Mouse (Mus musculus): ENCODE results near the gene Calcoco1. TPM values are rescaled to one million over a fixed set of nuclear protein-coding genes. Genes with fewer than 3 reads are reported as not detected.
A peak's percentile ranks its signal among the peaks of the same experiment; 100 is the strongest.
"Not testable (repeated sequence)": the region's sequence is repeated elsewhere in the genome, so short reads cannot be mapped to it uniquely, and the experiment has no call there.

The Calcoco1 gene
- polyA plus RNA-seq, 3 experiments from 2014 or later, result 22.0 to 43.9 (median 37.8) TPM

- no peak for ATAC-seq
Observed at GRCm38 (mm10) chr15:102685791-102686190, 36.2 kb downstream of the Calcoco1 start.

GRCm38 (mm10) chr15:102683670-102684069 is 38.3 kb downstream of the Calcoco1 start:
- ATAC-seq, result no peak

GRCm38 (mm10) chr15:102676345-102676744 is 45.6 kb downstream of the Calcoco1 start:
- no peak for ATAC-seq

GRCm38 (mm10) chr15:102673548-102673947 is 48.4 kb downstream of the Calcoco1 start:
- no peak for ATAC-seq

- ATAC-seq, result no peak
Observed at GRCm38 (mm10) chr15:102672215-102673071, 49.5 kb downstream of the Calcoco1 start, which contains the start of gene Atp5g2. Atp5g2 (minus strand) TSS chr15:102672352.

- ATAC-seq, result no peak
Observed at GRCm38 (mm10) chr15:102671721-102672214, 50.2 kb downstream of the Calcoco1 start.

- ATAC-seq, result peak; percentile 93
Observed at GRCm38 (mm10) chr15:102670767-102671575, 51.0 kb downstream of the Calcoco1 start.

- ATAC-seq, result no peak
Observed at GRCm38 (mm10) chr15:102670281-102670680, 51.7 kb downstream of the Calcoco1 start.

- ATAC-seq, result no peak
Observed at GRCm38 (mm10) chr15:102669571-102669970, 52.4 kb downstream of the Calcoco1 start.

GRCm38 (mm10) chr15:102665494-102665893 is 56.5 kb downstream of the Calcoco1 start:
- peak; percentile 69 for ATAC-seq

GRCm38 (mm10) chr15:102663825-102664224 is 58.2 kb downstream of the Calcoco1 start:
- no peak for ATAC-seq

GRCm38 (mm10) chr15:102662601-102663000 is 59.4 kb downstream of the Calcoco1 start:
- ATAC-seq, result not testable (repeated sequence)

GRCm38 (mm10) chr15:102657926-102658381 is 64.0 kb downstream of the Calcoco1 start:
- ATAC-seq, result no peak

Other genes starting within 250 kb of the Calcoco1 start
- not detected for gene Gm10337, start 218.5 kb downstream of the Calcoco1 start, polyA plus RNA-seq (2017; shearing (Covaris generic))
- 1 to 10 TPM; 6.6 to 10.0 (median 7.5) TPM for gene Map3k12, start 205.1 kb downstream of the Calcoco1 start, polyA plus RNA-seq (2017; shearing (Covaris generic))
- gene Tarbp2, start 204.0 kb downstream of the Calcoco1 start, polyA plus RNA-seq (2017; shearing (Covaris generic)), result 10 to 100 TPM; 22.8 to 34.5 (median 27.5) TPM
- gene Npff, start 197.2 kb downstream of the Calcoco1 start, polyA plus RNA-seq (2017; shearing (Covaris generic)), result 1 to 10 TPM; 1.1 to 6.1 (median 3.2) TPM
- under 1 TPM in 1 of 3 experiments, not detected in 2; 0.85 TPM for gene Gm28047, start 97.1 kb downstream of the Calcoco1 start, polyA plus RNA-seq (2017; shearing (Covaris generic))
- 10 to 100 TPM; 20.8 to 59.2 (median 45.1) TPM for gene Atf7, start 96.7 kb downstream of the Calcoco1 start, polyA plus RNA-seq (2017; shearing (Covaris generic))
- gene Atp5g2, start 49.8 kb downstream of the Calcoco1 start, polyA plus RNA-seq (2017; shearing (Covaris generic)), result 10 to 100 TPM; 32.4 to 64.3 (median 37.5) TPM
- not detected for gene Hoxc13, start 198.9 kb upstream of the Calcoco1 start, polyA plus RNA-seq (2017; shearing (Covaris generic))
- gene Hoxc12, start 214.6 kb upstream of the Calcoco1 start, polyA plus RNA-seq (2017; shearing (Covaris generic)), result not detected
- gene Hoxc11, start 232.2 kb upstream of the Calcoco1 start, polyA plus RNA-seq (2017; shearing (Covaris generic)), result not detected
- not detected for gene Hoxc10, start 244.6 kb upstream of the Calcoco1 start, polyA plus RNA-seq (2017; shearing (Covaris generic))
- gene Hoxc5, start 245.3 kb upstream of the Calcoco1 start, polyA plus RNA-seq (2017; shearing (Covaris generic)), result not detected